Mouse (Mus musculus) cerebellum, adult 2 months (tissue): ENCODE results near the gene Cib1.

Experiments
- CTCF ChIP-seq: fragments of 200-500 bp; IDR thresholded peaks from 2 replicates; pipeline ENCODE4 v1.5.1; 2011; ENCODE audit warnings: low read depth, mild to moderate bottlenecking, control low read depth, low read length, moderate library complexity, borderline replicate concordance; ENCODE audit not compliant: insufficient read depth
- POLR2A ChIP-seq: fragments of 200-500 bp; IDR thresholded peaks from 2 replicates; pipeline ENCODE4 v1.6.1; 2011; ENCODE audit warnings: low read length, control low read depth, borderline replicate concordance; ENCODE audit not compliant: insufficient read depth

DNA sequence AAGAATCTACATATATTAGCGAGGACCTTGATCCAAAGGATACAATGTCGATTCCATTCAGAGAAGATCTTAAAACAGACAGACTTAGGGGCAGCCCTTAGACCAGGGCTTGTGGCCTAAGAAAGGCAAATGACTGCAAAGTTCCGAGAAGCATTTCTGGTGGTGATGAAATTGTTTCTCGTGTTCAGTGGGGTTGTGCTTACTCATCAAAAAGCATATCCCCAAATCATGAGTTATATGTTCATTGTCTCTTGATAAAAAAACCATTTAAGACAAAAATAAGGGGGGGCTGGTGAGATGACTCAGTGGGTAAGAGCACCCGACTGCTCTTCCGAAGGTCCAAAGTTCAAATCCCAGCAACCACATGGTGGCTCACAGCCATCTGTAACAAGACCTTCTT is 53.3 kb downstream of the Cib1 start:
- TF ChIP-seq POLR2A, result no peak
- no peak for TF ChIP-seq CTCF
